Mouse (Mus musculus): Measurements from ENCODE around the gene Cnpy1. TPM values are rescaled to one million over a fixed set of nuclear protein-coding genes. Genes with fewer than 3 reads are reported as not detected.

Cnpy1 gene
- polyA plus RNA-seq, 1 experiment from 2014 or later: 0.37 TPM

DNA sequence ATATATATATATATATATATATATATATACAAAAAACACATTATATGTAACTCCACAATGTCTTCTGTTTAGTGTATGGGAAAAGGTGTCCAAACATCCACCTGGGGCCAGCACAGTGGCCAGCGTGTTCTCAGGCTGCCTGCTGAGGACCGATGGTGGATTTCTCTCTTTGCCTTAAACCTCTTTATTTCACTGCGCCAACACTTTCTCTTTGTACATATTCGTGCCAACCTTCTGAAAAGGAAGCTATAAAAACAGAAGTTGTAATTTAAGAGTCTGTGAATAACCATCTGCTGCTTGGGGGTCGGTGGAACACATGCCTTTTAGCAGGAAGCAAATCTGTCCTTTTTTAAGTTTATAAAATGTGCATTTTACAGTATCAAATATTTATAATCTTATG, 73.9 kb downstream of the Cnpy1 start:
- no peak overlapping the region for H3K9ac ChIP-seq (ENCODE audit: low read length)
- H3K9me3 ChIP-seq (replicated peaks; ENCODE audit: control insufficient read depth, low read length): no peaks in the 10 kb centered on the region
- H3K4me1 ChIP-seq (ENCODE audit: control insufficient read depth, insufficient read depth, low read length): peaks cover 7% of the 10 kb centered on the region
- no peak overlapping the region for H3K4me3 ChIP-seq (replicated peaks; ENCODE audit: low read length)
- H3K4me2 ChIP-seq (ENCODE audit: low read depth, low read length): no peak overlapping the region
- peaks cover 89% of the 10 kb centered on the region for H3K27me3 ChIP-seq (ENCODE audit: control insufficient read depth, insufficient read depth, low read length)
- WGBS: 9% methylated on average over 5 of the region's 5 CpGs
- ATAC-seq (ENCODE audit: insufficient read depth, low FRiP score): no peak
- H3K27ac ChIP-seq (ENCODE audit: low read length): no peak overlapping the region
- no peaks in the 10 kb centered on the region for H3K36me3 ChIP-seq (ENCODE audit: control insufficient read depth, insufficient read depth, low read length)

DNA sequence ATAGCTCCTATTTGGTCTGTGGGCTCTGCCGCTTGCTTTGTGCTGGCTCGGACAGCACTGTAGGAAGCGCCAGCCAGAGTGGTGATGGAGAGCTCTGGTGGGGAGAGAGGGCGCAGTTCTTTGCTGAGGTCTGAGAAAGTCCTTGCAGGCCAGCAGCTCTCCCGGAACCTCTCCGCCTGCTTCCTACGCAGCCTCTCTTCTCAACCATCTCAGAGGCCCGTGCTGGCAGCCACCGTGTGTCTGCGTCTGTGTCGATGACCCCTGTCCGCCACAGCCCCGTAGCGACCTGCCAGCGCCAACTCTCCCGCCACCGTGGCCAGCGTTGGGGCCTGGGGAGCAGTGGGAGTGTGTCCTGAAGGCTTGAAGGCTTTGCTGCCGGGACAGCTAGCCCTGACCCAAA, 74.7 kb downstream of the Cnpy1 start:
- H3K36me3 ChIP-seq (ENCODE audit: control insufficient read depth, insufficient read depth, low read length): no peaks in the 10 kb centered on the region
- H3K9ac ChIP-seq (ENCODE audit: low read length): no peak overlapping the region
- no peak overlapping the region for H3K27ac ChIP-seq (ENCODE audit: low read length)
- 1% methylated on average over 19 of the region's 19 CpGs for WGBS
- no peak overlapping the region for H3K4me2 ChIP-seq (ENCODE audit: low read depth, low read length)
- H3K4me1 ChIP-seq (ENCODE audit: control insufficient read depth, insufficient read depth, low read length): peaks cover 13% of the 10 kb centered on the region
- peaks cover 90% of the 10 kb centered on the region for H3K27me3 ChIP-seq (ENCODE audit: control insufficient read depth, insufficient read depth, low read length)
- H3K9me3 ChIP-seq (replicated peaks; ENCODE audit: control insufficient read depth, low read length): no peaks in the 10 kb centered on the region
- ATAC-seq (ENCODE audit: insufficient read depth, low FRiP score): no peak
- H3K4me3 ChIP-seq (replicated peaks; ENCODE audit: low read length): no peak overlapping the region

DNA sequence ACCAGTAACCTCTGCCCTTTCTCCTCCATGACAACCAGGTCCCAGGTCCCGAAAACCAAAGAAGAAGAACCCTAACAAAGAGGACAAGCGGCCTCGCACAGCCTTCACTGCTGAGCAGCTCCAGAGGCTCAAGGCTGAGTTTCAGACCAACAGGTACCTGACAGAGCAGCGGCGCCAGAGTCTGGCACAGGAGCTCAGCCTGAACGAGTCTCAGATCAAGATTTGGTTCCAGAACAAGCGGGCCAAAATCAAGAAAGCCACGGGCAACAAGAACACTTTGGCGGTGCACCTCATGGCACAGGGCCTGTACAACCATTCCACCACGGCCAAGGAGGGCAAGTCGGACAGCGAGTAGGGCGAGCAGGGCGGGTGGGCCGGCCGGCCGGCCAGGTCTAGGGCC, 75.5 kb downstream of the Cnpy1 start:
- H3K4me2 ChIP-seq (ENCODE audit: low read depth, low read length): no peak overlapping the region
- H3K36me3 ChIP-seq (ENCODE audit: control insufficient read depth, insufficient read depth, low read length): no peaks in the 10 kb centered on the region
- no peak overlapping the region for H3K4me3 ChIP-seq (replicated peaks; ENCODE audit: low read length)
- H3K4me1 ChIP-seq (ENCODE audit: control insufficient read depth, insufficient read depth, low read length): peaks cover 17% of the 10 kb centered on the region
- no peaks in the 10 kb centered on the region for H3K9me3 ChIP-seq (replicated peaks; ENCODE audit: control insufficient read depth, low read length)
- H3K27me3 ChIP-seq (ENCODE audit: control insufficient read depth, insufficient read depth, low read length): peaks cover 90% of the 10 kb centered on the region
- ATAC-seq (ENCODE audit: insufficient read depth, low FRiP score): no peak
- 5% methylated on average over 17 of the region's 17 CpGs for WGBS
- no peak overlapping the region for H3K27ac ChIP-seq (ENCODE audit: low read length)
- H3K9ac ChIP-seq (ENCODE audit: low read length): no peak overlapping the region

DNA sequence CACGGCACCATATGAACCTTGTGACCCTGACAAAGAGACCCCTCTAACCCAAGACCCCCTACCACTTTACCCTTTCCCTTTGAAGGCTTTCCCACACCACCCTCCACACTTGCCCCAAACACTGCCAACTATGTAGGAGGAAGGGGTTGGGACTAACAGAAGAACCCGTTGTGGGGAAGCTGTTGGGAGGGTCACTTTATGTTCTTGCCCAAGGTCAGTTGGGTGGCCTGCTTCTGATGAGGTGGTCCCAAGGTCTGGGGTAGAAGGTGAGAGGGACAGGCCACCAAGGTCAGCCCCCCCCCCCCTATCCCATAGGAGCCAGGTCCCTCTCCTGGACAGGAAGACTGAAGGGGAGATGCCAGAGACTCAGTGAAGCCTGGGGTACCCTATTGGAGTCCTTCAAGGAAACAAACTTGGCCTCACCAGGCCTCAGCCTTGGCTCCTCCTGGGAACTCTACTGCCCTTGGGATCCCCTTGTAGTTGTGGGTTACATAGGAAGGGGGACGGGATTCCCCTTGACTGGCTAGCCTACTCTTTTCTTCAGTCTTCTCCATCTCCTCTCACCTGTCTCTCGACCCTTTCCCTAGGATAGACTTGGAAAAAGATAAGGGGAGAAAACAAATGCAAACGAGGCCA, 76.3 kb downstream of the Cnpy1 start:
- Histone ChIP-seq H3K9ac (ENCODE audit: low read length) (no peak overlapping the region), H3K4me3 (replicated peaks; ENCODE audit: low read length) (no peak overlapping the region), H3K27ac (ENCODE audit: low read length) (no peak overlapping the region), H3K36me3 (ENCODE audit: control insufficient read depth, insufficient read depth, low read length) (no peaks in the 10 kb centered on the region), H3K4me1 (ENCODE audit: control insufficient read depth, insufficient read depth, low read length) (peaks cover 17% of the 10 kb centered on the region), H3K9me3 (replicated peaks; ENCODE audit: control insufficient read depth, low read length) (no peaks in the 10 kb centered on the region), H3K27me3 (ENCODE audit: control insufficient read depth, insufficient read depth, low read length) (peaks cover 90% of the 10 kb centered on the region), H3K4me2 (ENCODE audit: low read depth, low read length) (no peak overlapping the region)
- ATAC-seq (ENCODE audit: insufficient read depth, low FRiP score): no peak
- 4% methylated on average over 5 of the region's 5 CpGs for WGBS

DNA sequence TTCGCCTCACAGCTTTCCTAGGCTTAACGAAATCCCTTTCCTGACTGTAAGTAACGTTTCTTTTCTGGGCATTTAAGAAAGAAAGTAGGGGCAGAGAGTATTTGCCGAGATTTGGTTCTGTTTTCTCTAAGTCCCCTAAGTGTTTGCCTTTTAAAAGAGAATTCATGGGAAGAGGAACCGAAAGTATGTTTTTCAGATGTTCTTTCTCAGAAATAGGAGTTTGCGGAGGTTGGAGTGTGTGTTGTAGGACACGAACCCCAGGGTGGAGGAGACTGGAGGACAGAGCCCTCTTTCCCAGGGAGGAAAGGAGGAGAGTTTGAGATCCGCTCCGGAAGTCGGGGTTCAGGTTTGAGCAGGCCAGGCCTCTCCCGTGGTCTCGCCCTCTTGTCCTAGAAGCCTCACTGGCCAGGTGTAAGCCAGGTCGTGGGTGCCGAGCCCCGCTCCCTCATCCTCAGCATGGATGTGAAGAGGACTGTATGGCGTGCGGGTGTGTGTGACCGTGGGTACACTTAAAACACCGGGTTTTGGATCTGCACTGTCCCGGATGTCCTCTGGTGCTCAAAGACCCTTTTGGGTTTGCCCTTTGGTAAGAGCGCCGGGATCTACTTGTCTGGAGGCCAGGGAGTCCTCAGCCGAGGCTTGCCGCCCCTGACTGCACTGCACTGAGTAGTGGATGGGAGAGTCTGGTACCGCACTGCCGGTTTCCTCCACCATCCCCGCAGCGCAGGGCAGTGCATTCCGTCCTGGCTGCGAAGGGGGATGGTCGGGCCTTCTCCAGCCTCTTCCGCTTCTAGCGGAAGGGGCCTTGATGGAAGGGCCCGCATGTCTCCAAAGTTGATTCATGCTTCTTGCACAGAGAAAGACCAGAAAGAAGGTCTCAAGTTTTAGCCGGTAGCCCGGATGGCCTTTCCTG, 77.1 kb downstream of the Cnpy1 start:
- Histone ChIP-seq H3K36me3 (ENCODE audit: control insufficient read depth, insufficient read depth, low read length) (no peaks in the 10 kb centered on the region), H3K9ac (ENCODE audit: low read length) (no peak overlapping the region), H3K4me2 (ENCODE audit: low read depth, low read length) (no peak overlapping the region), H3K9me3 (replicated peaks; ENCODE audit: control insufficient read depth, low read length) (no peaks in the 10 kb centered on the region), H3K27ac (ENCODE audit: low read length) (no peak overlapping the region), H3K4me3 (replicated peaks; ENCODE audit: low read length) (peak overlapping the region; percentile 17; the same call in 1 of the 2 replicates), H3K4me1 (ENCODE audit: control insufficient read depth, insufficient read depth, low read length) (peaks cover 17% of the 10 kb centered on the region), H3K27me3 (ENCODE audit: control insufficient read depth, insufficient read depth, low read length) (peaks cover 90% of the 10 kb centered on the region)
- no peak for ATAC-seq (ENCODE audit: insufficient read depth, low FRiP score)
- 1% methylated on average over 36 of the region's 36 CpGs for WGBS

DNA sequence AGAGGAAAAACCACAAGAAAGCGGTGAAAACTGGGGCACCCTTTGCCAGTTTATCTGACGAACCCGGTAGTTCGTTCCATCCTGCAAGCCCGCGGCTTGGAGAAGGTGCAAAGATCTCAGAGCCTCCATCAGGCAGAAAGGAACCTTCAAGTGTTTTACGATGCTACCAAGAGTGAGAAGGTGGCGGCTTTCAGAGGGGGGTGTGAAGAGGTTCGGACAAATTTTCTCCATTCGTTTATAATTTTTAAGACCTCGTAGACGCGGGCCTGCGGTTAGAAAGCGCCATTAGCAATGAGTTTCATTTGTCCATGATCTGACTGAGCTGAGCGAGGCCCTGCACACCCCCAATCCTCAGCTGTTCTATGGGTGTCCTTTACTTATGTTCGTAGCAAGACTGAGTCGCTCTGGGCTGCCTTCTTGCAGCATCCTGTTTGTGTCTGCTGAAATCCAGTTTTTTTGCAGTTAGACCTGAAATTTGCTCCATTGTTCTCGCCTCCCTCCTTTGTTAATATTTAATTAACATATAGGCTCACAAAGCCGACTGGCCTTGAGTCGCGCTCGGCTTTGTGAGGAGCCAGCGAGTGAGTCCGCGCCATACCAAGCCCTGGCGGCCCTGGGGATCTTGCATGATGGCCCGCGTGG, 77.9 kb downstream of the Cnpy1 start:
- no peak overlapping the region for H3K9ac ChIP-seq (ENCODE audit: low read length)
- H3K27me3 ChIP-seq (ENCODE audit: control insufficient read depth, insufficient read depth, low read length): peaks cover 89% of the 10 kb centered on the region
- WGBS: 2% methylated on average over 29 of the region's 29 CpGs
- no peak for ATAC-seq (ENCODE audit: insufficient read depth, low FRiP score)
- no peak overlapping the region for H3K4me2 ChIP-seq (ENCODE audit: low read depth, low read length)
- peak overlapping the region; percentile 17; the same call in 1 of the 2 replicates for H3K4me3 ChIP-seq (replicated peaks; ENCODE audit: low read length)
- H3K27ac ChIP-seq (ENCODE audit: low read length): no peak overlapping the region
- no peaks in the 10 kb centered on the region for H3K36me3 ChIP-seq (ENCODE audit: control insufficient read depth, insufficient read depth, low read length)
- H3K9me3 ChIP-seq (replicated peaks; ENCODE audit: control insufficient read depth, low read length): no peaks in the 10 kb centered on the region
- peaks cover 17% of the 10 kb centered on the region for H3K4me1 ChIP-seq (ENCODE audit: control insufficient read depth, insufficient read depth, low read length)

DNA sequence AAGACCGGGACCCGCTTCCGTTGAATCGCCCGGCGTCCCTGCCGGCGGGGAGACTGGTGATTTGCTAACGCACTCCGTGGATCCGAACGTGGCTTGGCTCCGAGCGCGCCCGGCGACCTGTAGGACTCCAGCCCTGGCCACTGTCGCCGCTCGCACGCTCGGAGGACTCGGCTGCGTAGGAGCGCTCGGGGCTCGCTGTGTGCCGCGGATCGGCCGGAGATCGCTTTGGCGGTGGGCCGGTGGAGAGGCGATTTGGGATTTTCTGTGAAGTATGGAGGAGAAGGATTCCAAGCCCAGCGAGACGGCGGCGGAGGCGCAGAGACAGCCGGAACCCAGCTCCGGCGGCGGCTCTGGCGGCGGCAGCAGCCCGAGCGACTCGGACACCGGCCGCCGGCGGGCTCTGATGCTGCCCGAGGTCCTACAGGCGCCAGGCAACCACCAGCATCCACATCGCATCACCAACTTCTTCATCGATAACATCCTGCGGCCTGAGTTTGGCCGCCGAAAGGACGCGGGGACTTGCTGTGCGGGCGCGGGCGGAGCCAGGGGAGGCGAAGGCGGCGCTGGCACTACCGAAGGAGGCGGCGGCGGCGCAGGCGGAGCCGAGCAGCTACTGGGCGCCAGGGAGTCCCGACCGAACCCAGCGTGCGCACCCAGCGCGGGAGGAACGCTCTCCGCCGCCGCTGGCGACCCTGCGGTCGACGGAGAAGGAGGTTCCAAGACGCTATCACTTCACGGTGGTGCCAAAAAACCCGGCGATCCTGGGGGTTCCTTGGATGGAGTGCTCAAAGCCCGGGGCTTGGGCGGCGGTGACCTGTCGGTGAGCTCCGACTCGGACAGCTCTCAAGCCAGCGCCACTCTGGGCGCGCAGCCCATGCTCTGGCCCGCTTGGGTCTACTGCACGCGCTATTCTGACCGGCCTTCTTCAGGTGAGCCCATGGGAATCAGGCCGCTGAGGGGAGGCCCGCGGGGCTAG, 79.1 kb downstream of the Cnpy1 start:
- H3K9me3 ChIP-seq (replicated peaks; ENCODE audit: control insufficient read depth, low read length): no peaks in the 10 kb centered on the region
- WGBS: under 1% methylated on average over 107 of the region's 111 CpGs
- peak overlapping the region; percentile 93 for H3K4me2 ChIP-seq (ENCODE audit: low read depth, low read length)
- peak; percentile 21; the same call in 1 of the 2 replicates for ATAC-seq (ENCODE audit: insufficient read depth, low FRiP score)
- H3K27me3 ChIP-seq (ENCODE audit: control insufficient read depth, insufficient read depth, low read length): peaks cover 86% of the 10 kb centered on the region
- no peaks in the 10 kb centered on the region for H3K36me3 ChIP-seq (ENCODE audit: control insufficient read depth, insufficient read depth, low read length)
- H3K9ac ChIP-seq (ENCODE audit: low read length): no peak overlapping the region; the same call in 1 of the 2 replicates
- H3K4me1 ChIP-seq (ENCODE audit: control insufficient read depth, insufficient read depth, low read length): peaks cover 17% of the 10 kb centered on the region
- H3K4me3 ChIP-seq (replicated peaks; ENCODE audit: low read length): peak overlapping the region; percentile 52
- H3K27ac ChIP-seq (ENCODE audit: low read length): no peak overlapping the region

DNA sequence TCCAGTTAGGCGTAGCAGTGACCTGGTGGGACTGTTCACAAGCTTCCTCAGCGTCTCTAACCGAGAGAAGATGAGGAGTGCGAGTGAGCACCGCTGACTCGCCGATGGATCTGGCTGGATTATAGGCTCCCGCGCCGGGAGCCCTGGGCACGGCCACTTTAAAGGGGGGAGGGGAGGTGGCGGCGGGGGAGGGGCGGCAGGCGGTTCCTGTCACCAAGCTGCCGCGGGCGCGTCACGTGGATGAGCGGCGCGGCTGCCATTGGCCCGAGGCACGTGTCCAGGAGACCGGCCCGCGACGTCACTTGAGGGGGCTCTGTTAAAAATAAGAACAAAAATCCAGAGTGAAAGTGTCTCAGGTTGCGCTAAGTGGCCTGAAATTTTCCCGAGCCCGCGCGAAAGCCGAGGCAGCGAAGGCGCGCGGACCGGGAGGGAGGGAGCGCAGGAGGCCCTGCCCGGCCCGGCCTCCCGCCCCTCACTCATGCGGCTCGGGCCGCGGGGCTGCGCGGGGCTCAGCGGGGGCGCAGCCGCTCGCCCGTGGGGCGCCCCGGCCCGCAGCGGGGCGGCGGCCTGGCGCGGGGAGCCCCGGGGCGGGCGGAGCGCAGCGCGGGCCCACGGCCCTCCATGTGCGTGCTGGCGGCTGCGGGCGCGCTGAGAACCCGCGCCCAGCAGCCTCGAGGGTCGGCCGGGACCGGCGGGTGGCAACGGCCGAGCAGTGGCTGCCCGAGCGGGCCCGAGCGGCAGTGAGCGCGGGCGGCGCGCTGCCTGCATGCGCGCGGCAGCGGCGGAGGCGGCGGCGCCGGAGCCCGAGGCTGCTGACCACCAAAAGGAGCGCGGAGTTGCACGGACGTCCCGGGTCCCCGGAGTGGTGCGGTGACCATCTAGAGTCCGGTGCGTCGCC, 80.0 kb downstream of the Cnpy1 start, which contains the start of gene En2:
En2 (plus strand) TSS at position 337 of the 898 bp plus-strand sequence.
- H3K9ac ChIP-seq (ENCODE audit: low read length): peak within 1 kb of the TSS; percentile 39
- ATAC-seq (ENCODE audit: insufficient read depth, low FRiP score): peak; percentile 41; the same call in 1 of the 2 replicates

More for the DNA sequence above, 80.0 kb downstream of the Cnpy1 start, which contains the start of gene En2:
- Histone ChIP-seq H3K4me2 (ENCODE audit: low read depth, low read length) (peak within 1 kb of the TSS; percentile 93), H3K4me1 (ENCODE audit: control insufficient read depth, insufficient read depth, low read length) (peaks cover 17% of the 10 kb centered on the region), H3K27me3 (ENCODE audit: control insufficient read depth, insufficient read depth, low read length) (peaks cover 87% of the 10 kb centered on the region), H3K9me3 (replicated peaks; ENCODE audit: control insufficient read depth, low read length) (no peaks in the 10 kb centered on the region), H3K27ac (ENCODE audit: low read length) (no peak within 1 kb of the TSS), H3K4me3 (replicated peaks; ENCODE audit: low read length) (peak within 1 kb of the TSS; percentile 52), H3K36me3 (ENCODE audit: control insufficient read depth, insufficient read depth, low read length) (no peaks in the 10 kb centered on the region)
- WGBS: under 1% methylated on average over 89 of the region's 113 CpGs
